Mouse (Mus musculus) right cerebral cortex, postnatal 36 days (tissue): ENCODE measurements around the gene Rxfp3.

Experiments used
- DNase-seq, 2 experiments: peaks; one replicate each; pipeline ENCODE4 v3.0.0; 2022; ENCODE audit warnings: low spot score in 2 of 2, mixed read lengths in 1 of 2

The Rxfp3 gene

DNA sequence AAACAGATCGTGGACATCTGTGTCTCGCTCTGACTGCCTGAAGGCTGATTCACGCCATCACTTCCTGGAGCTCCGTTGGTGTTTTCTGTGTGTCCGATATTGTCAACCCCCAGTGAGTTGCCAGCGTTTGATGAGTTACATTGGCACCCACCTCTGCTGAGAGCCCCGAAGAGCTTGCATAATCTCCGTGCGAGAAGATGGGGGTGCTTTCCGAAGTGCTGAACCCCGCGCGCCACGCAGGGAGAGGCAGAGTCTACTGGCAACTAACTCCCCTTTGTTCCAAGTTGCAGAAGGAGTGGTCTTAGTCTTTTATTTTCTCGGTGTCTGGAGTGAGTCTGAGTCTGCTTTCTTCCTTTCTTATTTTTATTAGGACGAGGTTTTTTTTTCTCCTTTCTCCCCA lies at the start of gene Rxfp3:
Gene Rxfp3, minus strand, starts transcription at position 281 of the 400 bp plus-strand sequence.
- DNase-seq: no peak

DNA sequence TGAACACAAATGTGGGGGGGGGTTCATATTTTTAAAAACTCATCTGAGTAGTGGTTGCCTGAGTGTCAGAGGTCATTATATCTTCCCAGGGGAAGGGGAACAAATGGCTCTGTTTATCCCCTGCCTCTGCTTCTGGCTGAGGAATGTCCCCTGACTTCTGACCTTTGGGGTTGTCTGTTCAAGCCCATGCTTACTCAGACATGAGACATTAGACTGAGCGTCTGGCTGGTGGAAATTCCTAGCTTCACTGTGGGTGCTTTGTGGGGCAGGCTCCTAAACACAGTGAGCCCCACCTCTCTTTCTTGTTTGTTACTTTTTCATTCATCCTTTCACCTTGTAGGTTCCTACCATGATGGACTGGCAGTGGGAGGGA lies 47.2 kb upstream of the Rxfp3 start:
- no peak for DNase-seq

DNA sequence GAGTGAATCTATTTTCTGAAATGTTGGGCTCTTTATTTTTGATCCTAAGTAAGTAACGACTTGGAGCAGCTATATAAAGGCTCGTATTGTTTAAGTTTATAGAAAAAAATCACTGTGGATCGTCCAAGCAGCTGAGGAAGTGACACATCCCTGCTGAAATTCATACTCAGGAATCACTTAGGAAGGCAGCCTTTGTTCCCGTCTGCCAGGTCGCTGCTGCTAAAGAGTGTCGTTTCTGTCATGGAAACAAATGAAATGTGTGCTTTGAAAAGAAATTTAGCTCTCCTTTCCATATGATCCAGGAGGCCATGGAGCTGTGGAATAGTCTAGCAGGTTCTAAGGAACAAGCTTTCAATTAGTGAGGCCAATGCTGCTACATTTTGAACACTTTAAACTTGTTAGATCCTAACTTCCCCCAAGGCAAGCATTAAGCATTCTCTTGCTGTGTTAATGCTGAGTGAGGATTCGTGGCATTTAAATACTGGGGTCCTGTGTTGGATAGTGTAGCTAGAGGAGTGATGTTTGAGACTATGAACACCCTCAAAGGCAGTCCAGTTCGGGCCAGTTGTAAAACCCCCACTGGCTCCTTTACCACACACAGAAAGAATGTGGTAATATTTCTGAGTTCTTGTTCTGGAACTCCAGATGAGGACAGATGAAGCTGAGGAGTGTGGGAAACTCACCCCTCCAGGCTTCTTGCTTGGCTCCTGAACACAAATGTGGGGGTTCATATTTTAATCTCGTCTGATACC lies 46.6 kb upstream of the Rxfp3 start:
- DNase-seq: no peak

DNA sequence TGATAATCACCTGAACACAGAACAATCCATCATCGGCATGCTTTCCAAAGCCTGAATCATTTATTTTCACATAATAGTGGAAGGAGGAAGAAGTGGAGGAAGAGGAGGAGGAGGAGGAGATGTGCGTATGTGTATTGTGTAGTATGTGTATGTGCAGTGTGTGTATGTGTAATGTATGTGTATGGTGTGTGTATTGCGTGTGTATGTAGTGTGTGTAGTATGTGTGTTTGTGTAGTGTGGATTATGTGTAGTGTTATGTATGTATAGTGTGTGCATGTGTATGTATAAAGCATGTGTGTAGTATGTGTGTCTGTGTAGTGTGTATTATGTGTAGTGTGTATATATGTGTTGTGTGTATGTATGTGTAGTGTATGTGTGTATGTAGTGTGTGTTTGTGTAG lies 45.9 kb upstream of the Rxfp3 start:
- no peak for DNase-seq

DNA sequence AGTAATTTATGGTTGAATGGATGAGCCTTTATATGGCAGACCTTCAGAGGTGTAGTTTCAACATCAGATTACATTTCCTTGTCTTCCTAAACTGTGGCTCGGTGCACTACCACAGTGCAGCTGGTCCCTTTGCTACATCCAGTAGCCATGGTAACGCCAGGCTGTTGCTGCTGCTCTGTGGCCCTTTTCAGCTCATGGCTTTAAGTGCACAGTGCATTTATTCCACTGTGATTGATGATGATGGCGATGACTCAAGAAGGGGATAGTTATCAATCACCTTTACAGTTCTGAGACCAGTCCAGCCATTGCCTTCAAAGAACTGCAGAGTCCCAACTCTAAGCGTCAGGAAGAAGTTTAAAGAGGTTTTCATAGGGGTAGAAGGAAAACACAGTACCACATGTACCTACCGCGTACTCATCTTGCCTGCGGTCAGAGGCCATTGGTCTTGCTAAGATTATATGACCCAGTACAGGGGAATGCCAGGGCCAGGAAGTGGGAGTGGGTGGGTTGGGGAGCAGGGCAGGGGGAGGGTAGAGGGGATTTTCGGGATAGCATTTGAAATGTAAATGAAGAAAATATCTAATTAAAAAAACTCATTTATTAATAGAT lies 45.3 kb upstream of the Rxfp3 start:
- no peak for DNase-seq

DNA sequence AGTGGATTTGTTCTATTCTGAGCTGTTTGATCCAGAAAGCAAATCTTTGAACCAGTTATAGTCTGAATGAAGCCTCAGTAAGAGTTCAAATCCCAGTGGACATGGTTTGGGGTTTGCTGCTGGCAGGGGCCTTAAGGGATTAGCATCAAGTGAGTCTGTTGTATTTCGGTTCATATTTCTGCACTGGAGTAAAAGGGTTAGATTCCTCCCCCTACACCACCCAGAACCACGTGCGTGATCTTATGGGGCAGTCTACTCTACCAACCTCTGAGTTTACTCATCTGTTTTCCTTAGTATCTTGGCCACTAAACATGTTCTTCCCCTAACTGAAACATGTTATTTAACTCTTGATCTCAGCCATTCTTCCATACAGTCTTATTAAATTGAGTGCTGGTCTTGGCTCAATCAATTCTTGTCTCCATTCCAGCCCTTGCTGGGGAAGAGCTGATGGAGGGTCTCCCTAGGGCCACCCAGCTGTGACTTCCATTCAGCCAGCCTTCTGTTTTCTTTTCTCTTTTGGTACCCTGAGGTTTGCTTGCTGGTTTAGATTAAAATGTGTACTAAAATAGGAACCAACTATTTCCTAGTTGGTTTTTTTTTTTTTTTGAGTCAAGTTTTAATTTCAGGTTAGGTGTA lies 38.1 kb upstream of the Rxfp3 start:
- no peak for DNase-seq

DNA sequence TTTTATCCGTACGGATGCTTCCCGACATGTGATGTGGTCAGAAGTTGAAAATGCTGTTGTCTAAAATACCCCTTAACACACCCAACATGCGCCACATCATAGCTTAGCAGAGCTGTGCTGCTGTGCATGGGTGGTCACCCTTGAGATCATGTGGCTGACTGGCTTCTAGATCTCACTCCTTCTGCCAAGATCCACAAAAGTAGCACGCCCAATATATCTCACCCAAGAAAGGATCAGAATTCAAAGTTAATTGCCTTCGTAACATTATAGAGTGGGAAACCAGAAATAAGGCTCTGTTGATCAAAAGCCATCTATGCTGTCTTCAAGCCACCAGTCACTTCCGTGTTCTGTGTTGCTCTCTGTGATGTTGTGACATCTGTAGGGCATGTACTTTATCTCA lies 30.1 kb upstream of the Rxfp3 start:
- DNase-seq: no peak

DNA sequence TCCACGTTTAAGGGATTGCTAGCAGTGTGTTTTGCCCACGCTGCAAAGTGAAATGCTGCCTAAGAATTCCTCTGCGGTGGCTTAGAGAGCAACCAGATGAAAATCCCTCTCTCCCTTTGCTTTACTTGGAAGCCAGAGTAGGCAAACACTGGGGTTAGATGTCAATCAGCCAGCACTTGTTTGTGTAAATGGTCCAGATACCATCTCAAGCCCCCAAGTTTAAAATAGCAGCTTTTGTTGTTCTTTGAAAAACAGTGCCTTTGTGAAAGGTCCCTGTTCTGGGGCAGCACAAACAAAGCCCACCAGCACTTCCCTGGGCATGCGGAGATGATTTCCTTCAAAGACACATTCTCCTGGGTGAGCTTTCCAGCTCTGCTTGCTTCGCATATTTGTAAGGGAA lies 28.5 kb upstream of the Rxfp3 start:
- no peak for DNase-seq

DNA sequence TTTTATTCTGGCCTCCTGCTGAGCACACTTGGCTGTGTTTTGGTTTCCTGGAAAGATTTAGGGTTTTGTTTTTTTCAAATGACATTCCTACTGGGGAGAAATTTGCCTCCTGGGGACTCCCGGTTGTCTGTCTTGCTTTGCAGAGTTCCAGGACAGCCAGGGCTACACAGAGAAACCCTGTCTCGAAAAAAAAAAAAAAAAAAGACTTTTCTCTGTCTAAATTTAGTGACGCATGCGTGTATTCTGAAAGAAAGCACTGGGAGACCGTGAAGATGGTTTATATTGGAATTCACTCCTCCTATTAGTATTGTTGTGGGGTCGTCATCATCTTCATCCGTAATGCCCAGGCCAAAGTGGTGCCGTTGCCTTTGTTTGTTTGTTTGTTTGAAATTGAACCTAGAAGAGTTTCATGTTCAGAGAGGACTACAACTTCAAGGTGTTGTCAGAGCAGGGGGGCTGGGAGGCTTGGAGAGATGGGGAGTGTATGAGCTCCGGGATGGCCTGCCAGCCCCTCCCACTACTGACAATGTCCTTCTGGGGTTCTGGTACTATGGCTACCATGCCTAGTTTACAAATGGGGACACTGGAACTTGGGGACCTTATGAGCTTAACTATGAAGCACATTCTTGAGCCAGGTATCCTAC lies 27.9 kb upstream of the Rxfp3 start:
- no peak for DNase-seq

DNA sequence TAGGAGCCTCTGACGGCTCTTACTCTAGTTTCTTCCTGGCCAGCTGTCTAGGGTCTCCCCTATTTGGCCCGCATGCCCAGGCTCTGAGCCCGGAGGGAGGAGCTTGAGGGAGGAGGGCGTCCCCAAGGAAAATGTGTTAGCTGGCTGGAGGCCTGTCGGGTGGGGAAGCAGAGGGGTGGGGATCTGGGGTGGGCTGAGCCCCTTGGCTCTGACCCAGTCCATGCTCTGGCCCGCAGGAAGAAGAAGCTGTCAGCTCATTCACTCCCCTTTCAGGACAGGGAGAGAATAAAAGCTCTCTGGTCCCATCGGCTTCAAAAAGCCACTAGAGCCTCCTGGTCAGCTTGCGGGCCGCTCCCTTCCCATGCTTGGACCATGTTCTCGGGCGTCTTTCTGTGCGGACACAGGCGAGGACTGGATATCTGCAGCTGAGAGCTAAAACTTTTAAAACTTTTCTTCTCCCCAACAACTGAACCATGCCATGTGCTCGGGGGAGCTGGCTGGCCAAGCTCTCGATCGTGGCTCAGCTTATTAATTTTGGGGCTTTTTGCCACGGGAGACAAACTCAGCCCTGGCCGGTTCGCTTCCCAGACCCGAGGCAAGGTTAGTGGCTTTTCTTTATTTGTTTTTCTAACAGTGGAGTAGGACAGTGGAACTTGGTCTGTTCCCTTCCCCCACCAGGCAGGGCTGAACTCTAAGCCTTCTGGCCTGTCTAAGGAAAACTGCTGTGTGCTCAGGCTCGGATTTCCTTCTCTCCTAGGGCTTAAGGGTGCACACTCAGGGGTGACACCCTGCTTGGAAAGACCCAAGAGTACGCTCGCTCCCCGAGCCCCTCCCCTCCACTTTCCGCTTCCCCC lies 27.0 kb upstream of the Rxfp3 start, which contains the start of gene Adamts12:
Gene Adamts12, plus strand, starts transcription at position 233 of the 854 bp plus-strand sequence.
- no peak for DNase-seq

DNA sequence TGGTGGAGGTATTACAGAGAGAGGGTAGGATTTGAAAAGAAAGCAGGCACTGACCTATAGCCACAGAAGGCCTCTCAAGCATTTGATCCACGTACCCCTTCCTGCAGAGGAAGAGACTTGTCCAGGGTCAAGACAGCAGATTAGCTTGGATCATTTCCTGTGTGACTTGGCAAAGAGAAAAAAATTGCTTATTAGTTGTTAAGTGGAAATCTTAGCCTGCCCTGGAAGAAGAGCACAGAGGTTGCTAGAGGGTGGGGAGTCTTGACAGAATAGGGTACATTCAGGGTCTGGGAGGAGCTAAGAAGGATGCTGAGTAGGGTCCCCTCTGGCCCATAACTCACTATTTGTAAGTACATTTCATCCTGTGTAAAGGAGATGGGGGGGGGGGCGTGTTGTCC lies 26.4 kb upstream of the Rxfp3 start:
- no peak for DNase-seq

DNA sequence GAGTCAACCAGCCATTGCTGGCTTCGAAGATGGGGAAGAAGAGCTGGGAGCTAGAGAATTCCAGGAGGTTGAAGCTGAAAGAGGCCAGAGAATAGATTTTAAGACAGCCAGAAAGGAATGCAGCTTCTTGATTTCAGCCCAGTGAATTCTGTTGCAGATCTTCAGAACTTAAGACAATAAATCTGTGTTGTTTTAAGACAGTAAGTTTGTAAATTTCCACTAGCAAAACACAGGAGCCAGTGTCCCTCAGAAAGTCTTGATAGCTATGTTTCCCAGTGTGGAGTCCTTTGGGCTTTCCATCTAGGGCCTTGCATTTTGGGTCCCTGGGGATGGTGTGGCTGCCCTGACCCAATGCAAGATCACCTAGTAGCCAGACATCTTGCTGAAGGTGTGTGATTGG lies 25.1 kb upstream of the Rxfp3 start:
- DNase-seq: no peak

DNA sequence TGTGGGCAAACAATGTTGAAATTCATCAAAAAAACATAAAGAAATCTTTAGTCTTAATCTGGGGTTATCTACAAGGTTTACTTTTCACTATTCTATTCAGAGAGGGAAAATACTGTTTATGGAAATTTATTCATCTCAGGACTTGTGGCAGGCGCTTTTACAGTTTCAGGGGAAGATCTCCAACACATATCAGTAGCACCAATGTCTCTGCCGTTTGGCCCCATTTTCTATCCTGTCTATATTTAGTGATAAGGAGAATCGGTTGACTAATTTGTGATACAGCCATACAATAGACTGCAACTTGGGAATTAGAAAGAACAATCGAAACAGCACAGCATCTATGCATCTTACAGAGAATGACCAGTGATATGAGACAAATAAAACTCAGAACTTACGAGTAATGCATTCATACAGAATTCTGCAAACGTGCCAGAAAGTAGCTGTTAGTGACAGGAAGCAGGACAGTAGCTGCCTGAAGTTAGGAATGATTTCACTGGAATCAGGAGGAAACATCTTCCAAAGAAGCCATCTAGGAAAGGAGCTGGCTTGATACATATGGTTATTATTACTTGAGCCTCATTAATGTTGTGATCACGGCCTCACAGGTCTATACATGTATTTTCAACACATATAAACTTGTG lies 16.8 kb upstream of the Rxfp3 start:
- DNase-seq: no peak

DNA sequence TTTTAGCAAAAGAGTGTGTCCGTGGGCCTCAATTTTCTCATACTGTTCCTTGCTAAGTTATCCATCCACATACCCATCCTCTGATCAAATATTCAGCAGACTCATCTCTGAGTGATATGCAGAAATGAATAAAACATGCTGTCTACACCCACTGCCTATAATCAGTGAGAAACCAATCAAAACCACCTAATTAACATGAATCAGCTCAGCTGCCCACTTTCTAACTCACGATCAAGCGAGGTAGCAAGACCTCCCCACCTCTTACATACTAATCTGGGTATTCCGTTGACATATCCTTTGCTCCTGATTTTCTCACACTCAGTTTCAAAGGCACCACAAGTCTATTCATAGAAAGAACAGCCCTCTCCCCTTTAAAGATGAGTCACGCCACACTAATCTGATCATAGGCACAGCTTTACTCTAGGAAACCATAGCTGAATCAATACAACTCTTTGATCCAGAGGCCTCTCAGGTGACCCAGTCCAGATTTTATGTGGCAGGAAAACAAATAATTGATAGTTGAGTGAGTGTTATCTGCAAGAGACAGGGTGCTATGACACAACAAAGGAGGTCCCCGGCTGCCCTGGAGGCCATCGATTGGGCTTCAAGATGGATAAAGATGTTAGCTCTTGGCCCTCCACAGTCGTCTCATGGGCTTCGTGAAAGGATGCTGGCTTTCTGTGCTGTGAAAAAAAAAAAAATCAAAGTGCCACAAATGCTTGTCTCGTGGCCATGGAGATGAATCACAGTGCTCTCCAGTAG lies 16.1 kb upstream of the Rxfp3 start:
- DNase-seq: no peak

DNA sequence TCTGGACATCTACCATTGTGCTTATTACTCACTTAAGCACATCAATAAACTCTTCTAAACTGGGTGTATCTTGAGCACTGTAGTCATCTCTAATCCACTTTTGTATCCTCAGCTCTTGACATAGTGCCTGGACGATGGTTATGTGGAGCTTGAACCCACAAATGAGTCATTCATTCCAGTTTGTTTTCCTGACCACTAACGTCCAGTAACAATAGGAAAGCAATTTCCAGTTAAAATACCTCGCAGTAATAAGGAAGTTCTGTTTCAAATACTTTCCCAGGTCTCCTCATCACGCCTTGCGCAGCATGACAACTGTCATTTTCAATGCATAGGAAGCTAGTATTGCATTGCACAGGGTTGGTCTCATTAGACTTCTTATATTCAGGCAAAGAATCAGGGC lies 5.0 kb upstream of the Rxfp3 start:
- DNase-seq: no peak

DNA sequence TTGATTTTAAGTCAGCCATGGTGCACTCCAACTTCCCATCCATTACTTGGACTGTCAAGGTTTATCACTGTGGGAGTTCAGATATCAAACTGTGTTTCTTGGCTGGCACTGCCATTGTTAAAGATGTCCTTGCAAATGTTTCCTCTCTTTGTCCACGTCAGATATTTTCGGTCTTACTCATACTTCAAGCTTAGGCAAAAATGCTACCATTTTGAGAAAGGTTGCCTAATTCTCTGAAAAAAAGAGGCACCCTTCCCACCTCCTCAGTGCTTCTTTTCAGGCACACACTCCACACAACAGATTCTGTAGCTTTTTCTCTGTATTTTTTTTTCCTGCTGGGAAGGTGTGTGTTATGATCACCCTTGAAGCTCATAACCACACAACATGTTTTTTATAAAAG lies 3.4 kb upstream of the Rxfp3 start:
- no peak for DNase-seq

DNA sequence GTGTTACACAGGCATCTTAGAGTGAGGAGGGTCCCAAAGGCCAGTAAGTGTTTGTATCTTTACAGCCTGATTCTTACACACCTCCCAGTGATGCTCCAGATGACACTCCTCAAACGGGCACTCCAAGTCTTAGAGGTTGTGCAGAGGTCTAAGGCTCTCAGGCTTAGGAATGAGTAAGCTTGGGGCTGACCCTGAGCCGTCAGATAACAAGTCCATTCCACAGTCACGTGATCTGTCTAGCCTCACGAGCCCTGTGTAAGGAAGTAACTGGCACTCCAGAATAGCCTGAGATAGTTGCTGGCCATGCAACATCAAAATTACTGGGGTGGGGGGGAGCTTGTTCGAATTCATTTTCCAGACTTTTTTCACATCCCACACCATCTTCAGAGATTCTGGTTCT lies 2.3 kb upstream of the Rxfp3 start:
- no peak for DNase-seq

DNA sequence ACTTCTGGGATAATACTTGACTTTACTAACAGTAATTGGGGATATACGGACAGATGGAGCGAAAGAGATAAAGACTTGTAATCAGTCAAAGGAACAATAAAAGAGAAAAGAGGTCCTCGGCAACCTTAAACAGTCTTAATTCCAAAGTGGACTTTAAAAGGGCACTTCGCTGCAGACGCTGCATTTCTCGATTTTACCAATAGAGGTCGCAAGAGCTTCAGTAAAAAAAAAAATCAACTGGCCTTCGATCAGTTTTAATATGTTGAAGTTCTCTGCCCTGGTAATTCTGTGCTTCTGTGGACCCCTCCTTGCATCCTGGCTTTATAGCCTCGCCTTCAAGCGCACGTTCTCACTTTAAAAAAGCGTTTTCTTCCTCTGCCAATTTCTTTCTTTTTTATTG lies 685 bp upstream of the Rxfp3 start:
- no peak for DNase-seq

DNA sequence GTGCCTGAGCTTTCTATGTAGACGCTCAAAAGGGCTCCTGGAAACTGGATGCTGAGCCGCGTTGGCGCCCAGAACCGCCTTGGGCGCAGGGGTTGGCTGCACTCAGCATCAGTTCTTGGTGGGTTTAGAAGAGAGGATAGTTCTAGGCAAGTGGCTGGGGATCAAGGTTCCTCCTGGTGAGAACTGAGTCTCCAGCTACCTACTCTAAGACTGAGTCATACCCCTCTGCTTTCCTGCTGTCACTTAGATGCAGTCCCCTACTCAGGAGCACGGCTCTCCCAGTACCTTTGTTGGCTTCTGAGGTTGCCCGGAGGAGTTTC lies 455 bp downstream of the Rxfp3 start:
- DNase-seq: no peak

DNA sequence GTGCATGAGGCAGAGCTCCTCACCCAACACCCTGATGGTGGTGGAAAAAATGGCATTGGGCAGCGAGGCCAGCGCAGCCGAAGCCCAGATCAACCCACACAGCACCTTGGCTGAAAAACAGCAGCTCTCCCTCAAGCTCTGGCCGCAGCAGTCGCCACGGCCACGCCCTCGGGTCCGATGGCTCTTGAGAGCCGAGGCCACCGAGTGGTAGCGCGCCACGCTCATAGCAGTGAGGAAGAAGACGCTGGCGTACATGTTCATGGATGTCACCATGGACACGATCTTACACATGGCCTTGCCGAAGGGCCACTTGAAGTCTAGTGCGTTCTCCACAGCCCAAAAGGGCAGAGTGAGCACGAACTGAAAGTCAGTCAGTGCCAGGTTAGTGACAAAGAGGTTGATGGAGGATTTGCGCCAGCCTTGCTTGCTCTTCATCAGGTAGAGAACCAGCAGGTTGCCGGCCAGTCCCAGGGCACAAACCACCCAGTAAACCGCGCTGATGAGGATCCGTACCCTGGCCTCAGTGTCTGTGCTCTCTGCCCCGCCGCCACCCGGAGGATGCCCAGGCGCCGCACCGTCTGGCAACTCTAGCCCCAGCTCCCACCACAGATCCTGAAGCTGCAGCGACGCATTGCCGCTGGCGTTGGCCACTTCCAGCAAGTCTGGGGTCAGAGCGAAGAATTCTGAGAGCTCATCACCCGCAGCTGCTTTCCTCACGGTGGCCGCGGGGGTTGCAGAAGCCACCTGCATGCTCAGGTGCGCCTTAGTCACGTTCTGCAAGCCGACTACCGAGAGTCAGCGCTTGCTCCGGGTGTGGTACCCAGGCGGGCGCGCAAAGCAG lies 1.0 kb downstream of the Rxfp3 start:
- no peak for DNase-seq
